Mouse (Mus musculus) embryonic facial prominence, embryonic 11.5 days (tissue): ENCODE data around the gene Dnajc21. TPM values are rescaled to one million over a fixed set of nuclear protein-coding genes. Genes with fewer than 3 reads are reported as not detected.

Source experiments
- ATAC-seq: fragments of 200-750 bp; cut with Nextera tagmentation; replicated peaks from 2 replicates; pipeline ENCODE4 v1.8.0; 2017; ENCODE audit warnings: low read depth; ENCODE audit not compliant: insufficient number of reproducible peaks, low FRiP score, low TSS enrichment
- DNase-seq: peaks from one replicate; pipeline ENCODE4 v3.0.0-alpha.2; 2015; ENCODE audit warnings: low spot score
- H3K27ac ChIP-seq: fragments of 300-500 bp; sonication (generic); replicated peaks from 2 replicates; pipeline ENCODE4 v1.5.1; 2014; ENCODE audit warnings: mild to moderate bottlenecking, low read depth, low read length, control low read depth
- H3K27me3 ChIP-seq: fragments of 300-500 bp; sonication (generic); 2 replicates; pipeline ENCODE4 v1.6.1; 2014; ENCODE audit warnings: mild to moderate bottlenecking, low read length, moderate library complexity, mixed read lengths; ENCODE audit not compliant: control insufficient read depth, insufficient read depth
- H3K36me3 ChIP-seq: fragments of 300-500 bp; sonication (generic); replicated peaks from 2 replicates; pipeline ENCODE4 v1.6.1; 2014; ENCODE audit warnings: low read depth, mild to moderate bottlenecking, low read length, moderate library complexity, mixed read lengths; ENCODE audit not compliant: control insufficient read depth, insufficient read depth
- H3K4me1 ChIP-seq: fragments of 300-500 bp; sonication (generic); 2 replicates; pipeline ENCODE4 v1.6.1; 2014; ENCODE audit warnings: low read length, mixed read lengths; ENCODE audit not compliant: control insufficient read depth, insufficient read depth
- H3K4me2 ChIP-seq: fragments of 300-500 bp; sonication (generic); 2 replicates; pipeline ENCODE4 v1.6.1; 2014; ENCODE audit warnings: low read depth, mild to moderate bottlenecking, control low read depth, low read length, moderate library complexity
- H3K4me3 ChIP-seq: fragments of 300-500 bp; sonication (generic); 2 replicates; pipeline ENCODE4 v1.5.1; 2014; ENCODE audit warnings: low read depth, low read length, control low read depth
- H3K9ac ChIP-seq: fragments of 300-500 bp; sonication (generic); replicated peaks from 2 replicates; pipeline ENCODE4 v1.6.1; 2014; ENCODE audit warnings: mild to moderate bottlenecking, control low read depth, low read length
- H3K9me3 ChIP-seq: fragments of 300-500 bp; sonication (generic); replicated peaks from 2 replicates; pipeline ENCODE4 v1.6.1; 2016; ENCODE audit warnings: mild to moderate bottlenecking, low read length, inconsistent platforms, mixed read lengths; ENCODE audit not compliant: control insufficient read depth
- WGBS: fragments of 180-500 bp; shearing (Covaris S2); extraction: QIAGEN DNeasy Blood & Tissue Kit; methylation state at CpG from one replicate; pipeline ENCODE4 v1.1.7; 2014; 5-methylcytosine and 5-hydroxymethylcytosine counted together
- polyA plus RNA-seq: library from polyadenylated mRNA; unstranded; fragments of >200 nt; fragmentation: Nextera tagmentation; extraction: Ambion mirVana; gene quantifications from 2 replicates; pipeline ENCODE4 v1.2.1, GENCODE M21; 2014

The Dnajc21 gene
- polyA plus RNA-seq, 1 experiment from 2014 or later = 18.2 TPM

DNA sequence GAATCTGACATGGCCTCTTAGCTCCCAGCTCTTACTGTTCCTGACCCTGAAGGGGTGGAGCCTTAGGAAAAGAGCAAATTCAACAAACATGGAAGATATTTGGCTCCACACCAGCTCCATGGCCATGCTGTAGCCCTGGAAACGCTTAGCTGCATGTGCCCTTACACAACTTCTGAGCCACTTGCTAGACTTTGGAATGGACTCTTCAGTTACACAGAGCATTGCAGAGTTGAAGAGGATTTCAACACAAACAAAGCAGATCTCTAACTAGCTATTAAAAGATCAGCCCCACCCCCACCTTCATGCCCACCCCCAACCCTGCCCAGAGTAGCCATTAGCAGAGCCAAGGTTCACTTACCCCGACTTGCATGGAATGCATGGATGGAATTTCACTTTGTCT, 70.5 kb downstream of the Dnajc21 start:
- no peaks in the 10 kb centered on the region for H3K27me3 ChIP-seq
- no peaks in the 10 kb centered on the region for H3K36me3 ChIP-seq
- H3K4me2 ChIP-seq = no peak overlapping the region
- DNase-seq (no peak), ATAC-seq (no peak)
- H3K4me1 ChIP-seq = no peaks in the 10 kb centered on the region
- no peaks in the 10 kb centered on the region for H3K9me3 ChIP-seq
- no peak overlapping the region for H3K4me3 ChIP-seq
- H3K27ac ChIP-seq = no peak overlapping the region
- H3K9ac ChIP-seq = no peak overlapping the region
- WGBS = 57% methylated on average over 2 of the region's 2 CpGs

Other genes starting within 250 kb of the Dnajc21 start
- not detected in 2 replicates for gene Gm21973, start 145.1 kb downstream of the Dnajc21 start, polyA plus RNA-seq
- gene Agxt2, start 112.0 kb downstream of the Dnajc21 start, polyA plus RNA-seq = not detected in 2 replicates
- gene Brix1, start 15.4 kb upstream of the Dnajc21 start, polyA plus RNA-seq = 157 and 185 TPM in 2 replicates
- 31.2 and 34.1 TPM in 2 replicates for gene Rad1, start 15.5 kb upstream of the Dnajc21 start, polyA plus RNA-seq
- not detected in 2 replicates for gene Ttc23l, start 88.2 kb upstream of the Dnajc21 start, polyA plus RNA-seq
- gene Rai14, start 244.1 kb upstream of the Dnajc21 start, polyA plus RNA-seq = 76.4 and 92.0 TPM in 2 replicates